Mouse (Mus musculus): Measurements from ENCODE around the gene Ypel2. TPM values are rescaled to one million over a fixed set of nuclear protein-coding genes. Genes with fewer than 3 reads are reported as not detected.

The Ypel2 gene
- polyA plus RNA-seq, 1 experiment from 2014 or later: 7.6 TPM

DNA sequence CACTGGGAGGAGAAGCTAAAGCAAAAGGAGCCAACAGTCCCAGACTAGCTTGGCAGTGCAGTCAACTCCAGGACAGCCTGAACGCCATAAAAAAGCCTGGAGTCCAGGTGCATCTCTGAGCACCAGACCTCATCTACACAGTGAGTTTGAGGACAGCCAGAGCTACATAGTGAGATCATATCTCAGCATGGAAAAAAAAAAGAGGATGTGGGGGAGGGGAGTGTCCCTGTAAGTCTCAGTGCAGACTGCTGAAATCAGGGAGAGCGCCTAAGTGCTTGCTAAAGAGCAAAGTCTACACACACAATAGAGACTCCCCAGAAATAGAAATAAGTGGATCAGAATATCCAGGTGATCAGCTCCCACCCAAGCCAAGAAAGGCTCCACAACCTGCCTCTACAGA is 37.1 kb downstream of the Ypel2 start:
- ATAC-seq (replicated peaks; ENCODE audit: insufficient number of reproducible peaks, low FRiP score, low TSS enrichment, low read depth) (no peak), DNase-seq (ENCODE audit: low spot score) (peak; percentile 34)
- 68% methylated on average over 2 of the region's 2 CpGs for WGBS
- Histone ChIP-seq H3K36me3 (replicated peaks; ENCODE audit: control insufficient read depth, insufficient read depth, low read depth, low read length) (no peaks in the 10 kb centered on the region; the same call in 1 of the 2 replicates), H3K27me3 (ENCODE audit: control insufficient read depth, insufficient read depth, low read length) (no peaks in the 10 kb centered on the region), H3K4me1 (ENCODE audit: control insufficient read depth, insufficient read depth, low read length) (peaks cover 4% of the 10 kb centered on the region; the same call in 1 of the 2 replicates), H3K4me3 (ENCODE audit: low read depth, low read length) (no peak overlapping the region), H3K9me3 (replicated peaks; ENCODE audit: control insufficient read depth, low read length) (no peaks in the 10 kb centered on the region), H3K27ac (replicated peaks; ENCODE audit: low read depth, low read length) (no peak overlapping the region), H3K4me2 (ENCODE audit: low read depth, low read length) (no peak overlapping the region), H3K9ac (replicated peaks; ENCODE audit: low read length) (no peak overlapping the region)

DNA sequence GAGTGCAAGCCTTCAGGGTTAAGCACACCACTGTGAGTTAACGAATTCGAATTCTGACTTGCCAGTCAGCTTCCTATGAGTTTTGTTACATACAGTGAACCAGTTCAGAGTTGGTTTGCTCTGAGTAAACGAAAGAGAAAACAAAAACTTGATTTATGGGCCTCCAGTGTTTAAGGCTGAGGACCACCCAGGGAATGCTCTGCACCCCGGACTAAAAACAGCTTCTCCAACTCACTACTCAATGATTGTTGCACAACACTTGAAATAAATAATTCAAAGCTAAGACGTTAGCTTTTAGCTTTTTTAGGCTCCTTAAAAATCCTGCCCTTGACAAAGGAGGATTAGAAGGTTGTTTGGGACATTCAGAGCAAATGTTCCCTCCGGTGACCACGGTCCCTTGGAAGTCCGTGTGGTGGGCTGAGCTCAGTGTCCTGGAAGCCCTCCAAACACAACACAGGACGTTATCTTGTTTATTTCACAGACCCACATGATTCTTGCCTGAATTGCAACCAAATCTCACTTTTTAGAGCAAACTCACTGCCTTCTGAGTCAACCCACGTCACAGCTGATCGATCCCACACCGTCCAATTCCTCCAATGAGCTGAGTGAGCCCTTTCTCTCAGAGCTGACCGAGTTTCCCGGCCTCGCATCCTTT is 38.8 kb downstream of the Ypel2 start:
- no peak overlapping the region for H3K9ac ChIP-seq (replicated peaks; ENCODE audit: low read length)
- H3K36me3 ChIP-seq (replicated peaks; ENCODE audit: control insufficient read depth, insufficient read depth, low read depth, low read length): no peaks in the 10 kb centered on the region; the same call in 1 of the 2 replicates
- no peaks in the 10 kb centered on the region for H3K9me3 ChIP-seq (replicated peaks; ENCODE audit: control insufficient read depth, low read length)
- peaks cover 4% of the 10 kb centered on the region; the same call in 1 of the 2 replicates for H3K4me1 ChIP-seq (ENCODE audit: control insufficient read depth, insufficient read depth, low read length)
- WGBS: 84% methylated on average over 15 of the region's 15 CpGs
- no peaks in the 10 kb centered on the region for H3K27me3 ChIP-seq (ENCODE audit: control insufficient read depth, insufficient read depth, low read length)
- DNase-seq (ENCODE audit: low spot score): no peak
- no peak overlapping the region for H3K4me3 ChIP-seq (ENCODE audit: low read depth, low read length)
- H3K4me2 ChIP-seq (ENCODE audit: low read depth, low read length): no peak overlapping the region
- no peak overlapping the region for H3K27ac ChIP-seq (replicated peaks; ENCODE audit: low read depth, low read length)
- ATAC-seq (replicated peaks; ENCODE audit: insufficient number of reproducible peaks, low FRiP score, low TSS enrichment, low read depth): no peak

DNA sequence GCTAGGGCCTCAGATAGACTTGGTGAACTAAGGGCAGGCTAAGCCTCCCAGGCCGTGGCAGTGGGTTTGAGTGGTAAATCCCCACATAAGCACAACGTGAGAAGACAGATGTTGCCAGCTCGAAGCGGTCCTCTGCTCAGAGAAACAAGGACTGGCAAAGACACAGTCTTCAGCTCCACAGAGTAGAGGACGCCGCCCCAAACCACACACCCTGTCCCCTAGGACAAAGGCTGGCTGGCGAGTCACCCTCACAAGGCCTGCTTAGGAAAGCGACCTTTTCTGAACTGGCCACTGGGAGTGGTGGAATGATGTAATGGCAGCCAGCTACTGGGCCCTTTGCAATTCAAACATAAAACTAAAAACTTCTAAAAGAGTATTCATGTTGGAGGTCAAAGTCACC is 40.4 kb downstream of the Ypel2 start:
- no peak overlapping the region for H3K27ac ChIP-seq (replicated peaks; ENCODE audit: low read depth, low read length)
- no peak for DNase-seq (ENCODE audit: low spot score)
- H3K36me3 ChIP-seq (replicated peaks; ENCODE audit: control insufficient read depth, insufficient read depth, low read depth, low read length): no peaks in the 10 kb centered on the region; the same call in 1 of the 2 replicates

DNA sequence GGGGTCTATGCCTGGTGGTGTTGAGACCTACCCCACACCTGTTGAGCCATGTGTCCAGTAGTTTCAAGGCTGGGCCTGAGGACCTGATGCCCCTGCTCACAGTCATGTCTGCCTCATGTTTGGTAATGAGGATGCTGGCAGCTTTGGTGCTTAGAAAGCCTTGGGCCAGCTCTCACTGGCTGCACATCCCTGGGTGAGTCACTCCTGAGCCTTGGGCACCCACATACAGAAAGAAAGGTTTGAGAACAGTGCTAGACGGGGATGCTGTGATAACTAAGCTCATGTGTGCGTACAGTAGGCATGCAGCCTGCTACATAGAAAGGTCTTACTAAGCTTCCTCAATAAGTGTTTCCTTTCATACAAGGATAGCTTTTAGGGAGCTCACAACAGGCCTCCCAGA is 40.8 kb downstream of the Ypel2 start:
- H3K9ac ChIP-seq (replicated peaks; ENCODE audit: low read length): no peak overlapping the region; the same call in 1 of the 2 replicates
- ATAC-seq (replicated peaks; ENCODE audit: insufficient number of reproducible peaks, low FRiP score, low TSS enrichment, low read depth): no peak
- no peaks in the 10 kb centered on the region for H3K9me3 ChIP-seq (replicated peaks; ENCODE audit: control insufficient read depth, low read length)
- no peak overlapping the region for H3K4me3 ChIP-seq (ENCODE audit: low read depth, low read length)
- 0 out of 2 replicates have a peak overlapping the region, but pooled peaks have one; percentile 13 for H3K27ac ChIP-seq (replicated peaks; ENCODE audit: low read depth, low read length)
- H3K36me3 ChIP-seq (replicated peaks; ENCODE audit: control insufficient read depth, insufficient read depth, low read depth, low read length): no peaks in the 10 kb centered on the region
- H3K27me3 ChIP-seq (ENCODE audit: control insufficient read depth, insufficient read depth, low read length): no peaks in the 10 kb centered on the region
- 87% methylated on average over 2 of the region's 2 CpGs for WGBS
- no peaks in the 10 kb centered on the region for H3K4me1 ChIP-seq (ENCODE audit: control insufficient read depth, insufficient read depth, low read length)
- no peak overlapping the region for H3K4me2 ChIP-seq (ENCODE audit: low read depth, low read length)
- no peak for DNase-seq (ENCODE audit: low spot score)

More for the DNA sequence above, 40.4 kb downstream of the Ypel2 start:
- WGBS: 82% methylated on average over 8 of the region's 8 CpGs
- no peaks in the 10 kb centered on the region for H3K27me3 ChIP-seq (ENCODE audit: control insufficient read depth, insufficient read depth, low read length)
- H3K9ac ChIP-seq (replicated peaks; ENCODE audit: low read length): no peak overlapping the region
- H3K4me1 ChIP-seq (ENCODE audit: control insufficient read depth, insufficient read depth, low read length): no peaks in the 10 kb centered on the region
- H3K9me3 ChIP-seq (replicated peaks; ENCODE audit: control insufficient read depth, low read length): no peaks in the 10 kb centered on the region
- no peak for ATAC-seq (replicated peaks; ENCODE audit: insufficient number of reproducible peaks, low FRiP score, low TSS enrichment, low read depth)
- no peak overlapping the region for H3K4me2 ChIP-seq (ENCODE audit: low read depth, low read length)
- H3K4me3 ChIP-seq (ENCODE audit: low read depth, low read length): no peak overlapping the region

DNA sequence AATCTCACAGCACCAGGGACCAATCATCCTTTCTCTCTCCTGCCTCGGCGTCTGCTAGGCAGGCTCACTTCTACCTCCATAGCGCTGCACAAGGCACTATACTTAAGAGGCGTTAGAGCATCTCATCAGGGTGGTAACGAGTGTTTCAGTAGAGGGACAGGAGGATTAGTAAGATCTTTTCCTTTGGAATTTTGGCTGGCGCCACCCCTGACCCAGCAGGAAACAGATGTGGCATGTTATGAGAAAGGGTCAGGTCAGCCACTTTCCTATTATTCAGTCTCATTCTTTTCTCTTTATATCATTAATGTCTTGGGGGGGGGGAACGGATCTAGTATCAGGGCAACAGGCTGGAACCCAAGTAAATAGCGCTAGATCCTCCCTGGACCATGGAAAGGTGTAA is 41.8 kb downstream of the Ypel2 start:
- Histone ChIP-seq H3K4me1 (ENCODE audit: control insufficient read depth, insufficient read depth, low read length) (no peaks in the 10 kb centered on the region), H3K4me2 (ENCODE audit: low read depth, low read length) (no peak overlapping the region), H3K36me3 (replicated peaks; ENCODE audit: control insufficient read depth, insufficient read depth, low read depth, low read length) (no peaks in the 10 kb centered on the region), H3K27me3 (ENCODE audit: control insufficient read depth, insufficient read depth, low read length) (no peaks in the 10 kb centered on the region), H3K9me3 (replicated peaks; ENCODE audit: control insufficient read depth, low read length) (no peaks in the 10 kb centered on the region), H3K4me3 (ENCODE audit: low read depth, low read length) (no peak overlapping the region), H3K9ac (replicated peaks; ENCODE audit: low read length) (no peak overlapping the region), H3K27ac (replicated peaks; ENCODE audit: low read depth, low read length) (no peak overlapping the region)
- WGBS: 62% methylated on average over 8 of the region's 8 CpGs
- DNase-seq (ENCODE audit: low spot score) (no peak), ATAC-seq (replicated peaks; ENCODE audit: insufficient number of reproducible peaks, low FRiP score, low TSS enrichment, low read depth) (no peak)

DNA sequence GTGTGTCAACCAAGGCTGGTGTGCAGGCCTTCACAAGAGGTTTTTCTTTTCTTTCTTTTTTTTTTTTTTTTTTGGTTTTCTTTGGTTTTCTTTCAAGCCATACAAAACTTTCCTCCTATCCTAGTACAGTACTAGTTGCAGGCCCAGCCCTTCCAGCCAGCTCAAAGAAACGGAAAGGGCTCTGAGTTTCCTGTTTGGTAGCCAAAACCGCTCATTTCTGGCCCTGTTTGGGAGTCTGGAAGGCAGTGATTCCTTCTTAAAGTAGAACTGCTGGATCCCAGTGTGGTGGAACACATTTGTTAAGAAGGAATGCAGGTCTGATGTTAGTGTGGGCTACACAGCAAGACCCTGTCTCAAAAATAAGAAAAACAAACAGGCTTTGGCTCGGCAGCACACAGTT is 43.0 kb downstream of the Ypel2 start:
- no peak overlapping the region for H3K27ac ChIP-seq (replicated peaks; ENCODE audit: low read depth, low read length)
- H3K9me3 ChIP-seq (replicated peaks; ENCODE audit: control insufficient read depth, low read length): no peaks in the 10 kb centered on the region
- DNase-seq (ENCODE audit: low spot score): no peak
- H3K4me2 ChIP-seq (ENCODE audit: low read depth, low read length): no peak overlapping the region
- no peak overlapping the region for H3K9ac ChIP-seq (replicated peaks; ENCODE audit: low read length)
- H3K4me1 ChIP-seq (ENCODE audit: control insufficient read depth, insufficient read depth, low read length): no peaks in the 10 kb centered on the region
- H3K36me3 ChIP-seq (replicated peaks; ENCODE audit: control insufficient read depth, insufficient read depth, low read depth, low read length): no peaks in the 10 kb centered on the region
- 65% methylated on average over 3 of the region's 3 CpGs for WGBS
- H3K4me3 ChIP-seq (ENCODE audit: low read depth, low read length): no peak overlapping the region
- no peaks in the 10 kb centered on the region for H3K27me3 ChIP-seq (ENCODE audit: control insufficient read depth, insufficient read depth, low read length)
- ATAC-seq (replicated peaks; ENCODE audit: insufficient number of reproducible peaks, low FRiP score, low TSS enrichment, low read depth): no peak

DNA sequence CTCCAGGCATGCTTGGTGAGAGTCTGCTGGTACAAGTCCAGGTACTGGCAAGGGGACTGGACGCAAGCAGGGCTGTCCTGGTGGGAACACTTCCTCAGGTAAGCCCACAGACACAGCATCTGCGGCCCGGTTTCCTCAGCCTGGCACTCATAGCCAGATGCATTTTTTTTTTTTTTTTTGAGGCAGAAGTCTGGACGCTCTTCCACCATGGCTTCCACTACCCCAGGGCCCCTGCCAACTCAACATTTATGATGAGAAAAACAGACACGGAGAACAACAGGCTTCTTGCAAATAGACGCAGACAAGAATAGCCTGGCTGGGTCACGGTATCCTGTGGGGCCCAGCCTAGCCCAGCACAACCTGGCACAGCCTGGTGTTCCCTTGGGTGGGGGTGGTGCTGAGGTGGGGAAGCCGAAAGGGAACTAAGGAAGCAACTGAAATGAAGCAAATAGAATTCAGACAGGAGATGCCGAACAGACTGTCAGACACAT is 43.5 kb downstream of the Ypel2 start:
- DNase-seq (ENCODE audit: low spot score) (no peak), ATAC-seq (replicated peaks; ENCODE audit: insufficient number of reproducible peaks, low FRiP score, low TSS enrichment, low read depth) (no peak)
- H3K27ac ChIP-seq (replicated peaks; ENCODE audit: low read depth, low read length): no peak overlapping the region
- H3K4me3 ChIP-seq (ENCODE audit: low read depth, low read length): no peak overlapping the region
- no peak overlapping the region for H3K4me2 ChIP-seq (ENCODE audit: low read depth, low read length)
- H3K27me3 ChIP-seq (ENCODE audit: control insufficient read depth, insufficient read depth, low read length): no peaks in the 10 kb centered on the region
- H3K9ac ChIP-seq (replicated peaks; ENCODE audit: low read length): no peak overlapping the region
- 82% methylated on average over 9 of the region's 9 CpGs for WGBS
- no peaks in the 10 kb centered on the region for H3K36me3 ChIP-seq (replicated peaks; ENCODE audit: control insufficient read depth, insufficient read depth, low read depth, low read length)
- H3K9me3 ChIP-seq (replicated peaks; ENCODE audit: control insufficient read depth, low read length): no peaks in the 10 kb centered on the region
- H3K4me1 ChIP-seq (ENCODE audit: control insufficient read depth, insufficient read depth, low read length): no peaks in the 10 kb centered on the region

DNA sequence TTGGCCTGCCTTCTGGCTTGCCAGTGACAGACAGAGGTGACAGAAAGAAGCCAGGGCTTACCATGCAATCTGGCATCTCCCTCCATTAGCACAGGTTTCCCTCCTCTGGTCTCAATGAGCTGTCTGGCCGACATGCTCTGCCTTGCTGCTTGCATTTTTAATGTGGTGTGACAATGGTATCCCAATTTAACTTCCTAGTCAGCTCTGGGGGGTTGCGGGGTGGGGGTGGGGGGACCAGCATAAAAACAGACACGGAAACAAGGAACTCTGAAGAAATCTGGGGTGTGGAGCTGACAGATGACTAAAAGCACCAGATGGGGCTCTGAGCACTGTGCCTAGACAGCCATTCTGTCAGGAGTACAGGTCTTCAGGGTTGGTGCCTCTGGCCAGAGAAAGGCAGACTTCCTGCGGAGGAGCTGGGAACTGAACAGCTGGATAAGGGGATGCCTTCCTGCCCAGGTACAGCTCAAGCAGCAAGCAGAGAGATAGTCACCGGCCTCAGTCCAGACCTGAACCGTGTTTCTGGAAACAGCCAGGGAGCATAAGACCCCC is 46.8 kb downstream of the Ypel2 start:
- ATAC-seq (replicated peaks; ENCODE audit: insufficient number of reproducible peaks, low FRiP score, low TSS enrichment, low read depth): peak; percentile 18; the same call in 1 of the 2 replicates
- no peak overlapping the region for H3K9ac ChIP-seq (replicated peaks; ENCODE audit: low read length)
- WGBS: 50% methylated on average over 6 of the region's 6 CpGs

More for the DNA sequence above, 46.8 kb downstream of the Ypel2 start:
- no peak overlapping the region for H3K4me2 ChIP-seq (ENCODE audit: low read depth, low read length)
- H3K9me3 ChIP-seq (replicated peaks; ENCODE audit: control insufficient read depth, low read length): no peaks in the 10 kb centered on the region
- no peak for DNase-seq (ENCODE audit: low spot score)
- H3K27me3 ChIP-seq (ENCODE audit: control insufficient read depth, insufficient read depth, low read length): no peaks in the 10 kb centered on the region
- no peaks in the 10 kb centered on the region for H3K36me3 ChIP-seq (replicated peaks; ENCODE audit: control insufficient read depth, insufficient read depth, low read depth, low read length)
- no peaks in the 10 kb centered on the region for H3K4me1 ChIP-seq (ENCODE audit: control insufficient read depth, insufficient read depth, low read length)
- H3K27ac ChIP-seq (replicated peaks; ENCODE audit: low read depth, low read length): no peak overlapping the region
- H3K4me3 ChIP-seq (ENCODE audit: low read depth, low read length): no peak overlapping the region

All from embryonic facial prominence, embryonic 11.5 days (tissue).